Mouse (Mus musculus): ENCODE data around the gene Baiap2l1. TPM values are rescaled to one million over a fixed set of nuclear protein-coding genes. Genes with fewer than 3 reads are reported as not detected.
"Not testable (repeated sequence)": the region's sequence is repeated elsewhere in the genome, so short reads cannot be mapped to it uniquely, and the experiment has no call there.

Baiap2l1 gene
- polyA plus RNA-seq, 1 experiment, result not detected

- TF ChIP-seq POLR2A (IDR thresholded peaks at IDR 0.05; ENCODE audit: insufficient read depth, low read depth, low read length) (no peak), CTCF (IDR thresholded peaks at IDR 0.05; ENCODE audit: insufficient read depth, low read depth, low read length) (no peak)
- WGBS, result 92% methylated on average over 4 of the region's 4 CpGs
- no peaks in the 10 kb centered on the region for H3K4me1 ChIP-seq (ENCODE audit: control insufficient read depth, insufficient read depth, low read length)
- H3K27ac ChIP-seq (ENCODE audit: insufficient read depth, low read depth, low read length), result no peak overlapping the region
- no peak overlapping the region for H3K4me3 ChIP-seq (ENCODE audit: insufficient read depth, low read depth, low read length)
These were observed 21.5 kb upstream of the Baiap2l1 start for GRCm38 (mm10) chr5:144379431-144379830.

DNA sequence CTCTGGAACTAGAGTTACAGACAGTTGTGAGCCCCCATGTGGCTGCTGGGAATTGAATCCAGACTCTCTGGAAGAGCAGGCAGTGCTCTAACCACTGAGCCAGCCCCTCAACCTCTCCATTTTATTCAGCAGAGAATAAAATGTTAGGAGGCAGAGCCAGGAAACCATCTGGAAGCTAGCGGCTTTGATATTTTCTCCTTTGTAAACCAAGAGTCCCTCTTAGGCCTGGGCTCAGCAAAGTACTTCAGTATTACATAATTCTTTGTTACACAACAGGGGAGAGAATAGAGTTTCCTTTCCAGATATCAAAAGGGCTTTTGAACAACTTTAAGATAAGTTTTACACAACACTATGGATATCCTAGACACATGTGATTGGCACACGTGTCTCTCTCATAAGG lies 15.0 kb upstream of the Baiap2l1 start:
- 79% methylated on average over 2 of the region's 2 CpGs for WGBS
- Histone ChIP-seq H3K4me1 (ENCODE audit: control insufficient read depth, insufficient read depth, low read length) (peaks cover 3% of the 10 kb centered on the region; the same call in 1 of the 2 replicates), H3K4me3 (ENCODE audit: insufficient read depth, low read depth, low read length) (no peak overlapping the region), H3K27ac (ENCODE audit: insufficient read depth, low read depth, low read length) (no peak overlapping the region)
- no peak for TF ChIP-seq POLR2A (IDR thresholded peaks at IDR 0.05; ENCODE audit: insufficient read depth, low read depth, low read length)
- TF ChIP-seq CTCF (IDR thresholded peaks at IDR 0.05; ENCODE audit: insufficient read depth, low read depth, low read length), result no peak

DNA sequence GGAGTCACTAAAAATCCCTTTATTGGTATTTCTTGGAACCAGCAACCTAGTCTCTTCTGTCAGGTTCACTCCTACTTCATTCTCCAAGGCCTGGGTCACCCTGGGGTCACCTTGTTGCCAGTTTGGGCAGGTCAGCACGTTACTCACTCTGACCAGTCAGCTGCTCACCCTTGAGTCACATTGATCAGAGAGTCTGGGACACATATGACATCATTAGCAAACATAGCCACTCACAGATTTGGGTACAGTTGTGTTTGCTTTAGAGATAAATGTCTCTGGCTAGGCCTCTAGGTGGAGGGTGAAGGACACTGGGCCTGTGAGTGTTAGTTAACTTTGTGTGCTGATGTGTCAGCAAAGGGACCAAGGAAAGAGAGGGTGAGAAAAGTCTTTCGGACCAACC lies 14.3 kb upstream of the Baiap2l1 start:
- H3K4me1 ChIP-seq (ENCODE audit: control insufficient read depth, insufficient read depth, low read length), result peaks cover 3% of the 10 kb centered on the region; the same call in 1 of the 2 replicates
- no peak overlapping the region for H3K27ac ChIP-seq (ENCODE audit: insufficient read depth, low read depth, low read length)
- H3K4me3 ChIP-seq (ENCODE audit: insufficient read depth, low read depth, low read length), result no peak overlapping the region
- no peak for TF ChIP-seq POLR2A (IDR thresholded peaks at IDR 0.05; ENCODE audit: insufficient read depth, low read depth, low read length)
- no peak for TF ChIP-seq CTCF (IDR thresholded peaks at IDR 0.05; ENCODE audit: insufficient read depth, low read depth, low read length)
- 85% methylated on average over 2 of the region's 2 CpGs for WGBS

DNA sequence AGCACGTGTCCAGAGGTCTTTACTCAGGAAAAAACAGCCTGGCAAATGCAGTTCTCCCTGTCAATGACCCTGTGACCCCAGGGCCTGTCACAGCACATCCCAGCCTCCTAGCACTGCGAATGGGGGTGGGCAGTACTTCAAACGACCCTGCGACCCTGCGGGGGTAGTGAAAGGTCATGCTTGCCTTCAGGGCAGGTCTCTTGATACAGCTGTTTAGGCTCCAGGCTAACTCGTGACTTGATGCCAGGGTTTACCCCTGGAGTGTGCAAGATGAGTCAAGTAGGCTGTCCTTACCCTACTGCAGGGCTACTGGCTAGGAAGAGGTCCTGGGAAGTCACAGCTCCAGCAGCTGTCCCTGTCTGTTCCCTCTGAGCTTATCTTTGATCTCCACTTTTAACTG lies 13.1 kb upstream of the Baiap2l1 start:
- TF ChIP-seq CTCF (IDR thresholded peaks at IDR 0.05; ENCODE audit: insufficient read depth, low read depth, low read length) (no peak), POLR2A (IDR thresholded peaks at IDR 0.05; ENCODE audit: insufficient read depth, low read depth, low read length) (no peak)
- Histone ChIP-seq H3K4me1 (ENCODE audit: control insufficient read depth, insufficient read depth, low read length) (peaks cover 3% of the 10 kb centered on the region; the same call in 1 of the 2 replicates), H3K4me3 (ENCODE audit: insufficient read depth, low read depth, low read length) (no peak overlapping the region), H3K27ac (ENCODE audit: insufficient read depth, low read depth, low read length) (no peak overlapping the region)
- 23% methylated on average over 6 of the region's 6 CpGs for WGBS

DNA sequence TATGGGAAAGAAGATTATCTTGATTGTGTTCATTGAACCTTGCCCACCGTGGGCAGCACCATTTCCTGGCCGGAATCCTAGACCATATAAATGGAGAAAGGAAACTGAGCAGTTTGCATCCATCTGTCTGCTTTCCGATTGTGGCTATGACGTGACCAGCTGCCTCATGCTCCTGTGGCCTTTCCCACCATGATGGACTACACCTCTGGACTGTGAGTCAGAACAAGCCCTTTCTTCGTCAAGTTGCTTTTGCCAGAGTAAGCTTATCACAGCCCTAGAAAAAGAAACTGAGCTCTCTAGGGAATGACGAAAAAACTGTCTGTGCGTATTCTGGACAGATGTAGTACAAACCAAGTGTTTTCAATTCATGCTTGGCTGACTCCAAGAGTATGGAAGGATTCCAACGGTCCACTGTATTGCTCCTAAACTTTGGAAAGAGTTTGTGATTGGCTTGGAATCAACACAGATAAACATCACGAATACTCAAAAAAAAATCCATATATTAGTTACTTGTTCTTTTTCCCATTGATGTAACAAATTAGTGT lies 10.8 kb upstream of the Baiap2l1 start:
- Histone ChIP-seq H3K4me3 (ENCODE audit: insufficient read depth, low read depth, low read length) (no peak overlapping the region), H3K27ac (ENCODE audit: insufficient read depth, low read depth, low read length) (no peak overlapping the region), H3K4me1 (ENCODE audit: control insufficient read depth, insufficient read depth, low read length) (peaks cover 3% of the 10 kb centered on the region; the same call in 1 of the 2 replicates)
- WGBS, result 79% methylated on average over 9 of the region's 9 CpGs
- TF ChIP-seq CTCF (IDR thresholded peaks at IDR 0.05; ENCODE audit: insufficient read depth, low read depth, low read length), result no peak
- TF ChIP-seq POLR2A (IDR thresholded peaks at IDR 0.05; ENCODE audit: insufficient read depth, low read depth, low read length), result no peak

DNA sequence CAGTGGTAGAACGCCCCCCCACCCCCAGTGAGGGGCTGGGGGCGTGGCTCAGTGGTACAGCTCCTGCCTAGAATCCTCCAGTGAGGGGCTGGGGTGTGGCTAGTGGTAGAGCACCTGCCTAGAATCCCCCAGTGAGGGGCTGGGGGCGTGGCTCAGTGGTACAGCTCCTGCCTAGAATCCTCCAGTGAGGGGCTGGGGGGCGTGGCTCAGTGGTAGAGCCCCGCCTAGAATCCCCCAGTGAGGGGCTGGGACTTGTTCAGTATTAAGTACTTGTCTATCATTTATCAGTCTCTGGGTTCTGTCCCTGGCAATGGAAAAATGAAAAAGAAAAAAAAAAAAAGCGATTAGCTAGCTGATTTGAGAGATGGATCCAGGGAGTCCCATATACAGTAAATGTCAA lies 8.6 kb upstream of the Baiap2l1 start:
- not testable (repeated sequence) for H3K4me3 ChIP-seq (ENCODE audit: insufficient read depth, low read depth, low read length); H3K27ac ChIP-seq (ENCODE audit: insufficient read depth, low read depth, low read length); H3K4me1 ChIP-seq (ENCODE audit: control insufficient read depth, insufficient read depth, low read length)
- WGBS, result 85% methylated on average over 6 of the region's 6 CpGs

- Histone ChIP-seq H3K27ac (ENCODE audit: insufficient read depth, low read depth, low read length) (no peak overlapping the region), H3K4me3 (ENCODE audit: insufficient read depth, low read depth, low read length) (no peak overlapping the region), H3K4me1 (ENCODE audit: control insufficient read depth, insufficient read depth, low read length) (no peaks in the 10 kb centered on the region)
- 94% methylated on average over 11 of the region's 11 CpGs for WGBS
- TF ChIP-seq CTCF (IDR thresholded peaks at IDR 0.05; ENCODE audit: insufficient read depth, low read depth, low read length) (no peak), POLR2A (IDR thresholded peaks at IDR 0.05; ENCODE audit: insufficient read depth, low read depth, low read length) (no peak)
These were observed 6.9 kb upstream of the Baiap2l1 start for GRCm38 (mm10) chr5:144364680-144365357.

DNA sequence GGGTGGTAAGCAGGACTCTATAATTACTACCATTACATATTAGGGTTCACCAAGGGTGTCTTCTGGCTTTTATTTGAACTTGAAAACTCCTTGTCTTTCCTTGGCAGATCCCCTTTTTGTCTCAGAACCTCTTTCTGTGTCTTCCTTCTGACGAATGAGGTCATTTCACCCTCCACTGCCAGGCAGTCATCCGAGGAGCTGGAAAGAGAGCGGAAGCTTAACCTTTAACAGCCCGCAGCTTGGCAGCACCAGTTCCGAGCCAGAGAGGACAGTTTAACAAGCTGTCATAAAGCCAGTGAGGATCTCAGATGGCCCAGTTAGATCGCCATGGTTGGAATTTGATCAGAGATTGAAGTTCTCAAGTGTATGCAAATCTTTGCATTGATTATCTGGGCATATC lies 2.4 kb upstream of the Baiap2l1 start:
- H3K27ac ChIP-seq (ENCODE audit: insufficient read depth, low read depth, low read length), result no peak overlapping the region
- H3K4me3 ChIP-seq (ENCODE audit: insufficient read depth, low read depth, low read length), result no peak overlapping the region
- H3K4me1 ChIP-seq (ENCODE audit: control insufficient read depth, insufficient read depth, low read length), result peaks cover 17% of the 10 kb centered on the region
- 73% methylated on average over 6 of the region's 6 CpGs for WGBS
- TF ChIP-seq CTCF (IDR thresholded peaks at IDR 0.05; ENCODE audit: insufficient read depth, low read depth, low read length) (no peak), POLR2A (IDR thresholded peaks at IDR 0.05; ENCODE audit: insufficient read depth, low read depth, low read length) (no peak)

- H3K4me3 ChIP-seq (ENCODE audit: insufficient read depth, low read depth, low read length), result no peak overlapping the region
- H3K4me1 ChIP-seq (ENCODE audit: control insufficient read depth, insufficient read depth, low read length), result peaks cover 17% of the 10 kb centered on the region
- WGBS, result 85% methylated on average over 6 of the region's 6 CpGs
- TF ChIP-seq POLR2A (IDR thresholded peaks at IDR 0.05; ENCODE audit: insufficient read depth, low read depth, low read length), result no peak
- no peak for TF ChIP-seq CTCF (IDR thresholded peaks at IDR 0.05; ENCODE audit: insufficient read depth, low read depth, low read length)
- H3K27ac ChIP-seq (ENCODE audit: insufficient read depth, low read depth, low read length), result no peak overlapping the region
These were observed 2.0 kb upstream of the Baiap2l1 start for GRCm38 (mm10) chr5:144359886-144360285.

Data from olfactory bulb, adult 2 months (tissue).